Mouse (Mus musculus) liver, embryonic 14.5 days (tissue): Measurements from ENCODE around the gene Xylb. TPM values are rescaled to one million over a fixed set of nuclear protein-coding genes. Genes with fewer than 3 reads are reported as not detected.
A peak's percentile ranks its signal among the peaks of the same experiment; 100 is the strongest.

ENCODE experiments used
- ATAC-seq: fragments of 200-750 bp; cut with Nextera tagmentation; 2 replicates; pipeline ENCODE4 v1.8.0; 2017; ENCODE audit warnings: moderate number of reproducible peaks, mild to moderate bottlenecking, moderate library complexity; ENCODE audit not compliant: insufficient read depth
- DNase-seq, 3 experiments: peaks; one replicate each; pipeline ENCODE4 v3.0.0-alpha.2; 2012 to 2013; ENCODE audit warnings: low read depth in 3 of 3, low spot score in 3 of 3
- H3K27ac ChIP-seq: fragments of 300-500 bp; sonication (generic); 2 replicates; pipeline ENCODE4 v1.5.1; 2014; ENCODE audit warnings: moderate library complexity, mild to moderate bottlenecking, control low read depth, inconsistent platforms
- H3K27me3 ChIP-seq: fragments of 300-500 bp; sonication (generic); 2 replicates; pipeline ENCODE4 v1.6.1; 2014; ENCODE audit warnings: mild to moderate bottlenecking, low read length, moderate library complexity; ENCODE audit not compliant: control insufficient read depth, insufficient read depth
- H3K36me3 ChIP-seq: fragments of 300-500 bp; sonication (generic); replicated peaks from 2 replicates; pipeline ENCODE4 v1.6.1; 2014; ENCODE audit warnings: low read depth; ENCODE audit not compliant: control insufficient read depth, insufficient read depth
- H3K4me1 ChIP-seq, 2 experiments: fragments of 200-500 bp in 1 of 2; fragments of 300-500 bp in 1 of 2; sonication (generic) in 1 of 2; replicated peaks; 2 replicates each; pipeline ENCODE4 v1.6.1; 2012 to 2014; ENCODE audit warnings: antibody characterized with exemption in 1 of 2, inconsistent platforms in 1 of 2, low read length in 1 of 2; ENCODE audit not compliant: control insufficient read depth in 2 of 2, insufficient read depth in 2 of 2
- H3K4me2 ChIP-seq: fragments of 300-500 bp; sonication (generic); 2 replicates; pipeline ENCODE4 v1.6.1; 2014; ENCODE audit warnings: low read depth, mild to moderate bottlenecking, control low read depth, moderate library complexity
- H3K4me3 ChIP-seq, 2 experiments: fragments of 200-500 bp in 1 of 2; fragments of 300-500 bp in 1 of 2; sonication (generic) in 1 of 2; 2 replicates each; pipeline ENCODE4 v1.5.1; 2012 to 2014; ENCODE audit warnings: low read depth in 2 of 2, low read length in 2 of 2, mild to moderate bottlenecking in 2 of 2, control low read depth in 1 of 2, inconsistent platforms in 1 of 2, moderate library complexity in 1 of 2; ENCODE audit not compliant: insufficient read depth in 1 of 2
- H3K9ac ChIP-seq: fragments of 300-500 bp; sonication (generic); replicated peaks from 2 replicates; pipeline ENCODE4 v1.6.1; 2014; ENCODE audit warnings: mild to moderate bottlenecking, control low read depth, moderate library complexity
- H3K9me3 ChIP-seq: fragments of 300-500 bp; sonication (generic); 2 replicates; pipeline ENCODE4 v1.6.1; 2016; ENCODE audit warnings: low read length, mixed read lengths; ENCODE audit not compliant: control insufficient read depth
- CTCF ChIP-seq: IDR thresholded peaks from 2 replicates; pipeline ENCODE4 v1.5.1; 2016; ENCODE audit warnings: antibody characterized with exemption, low read depth, control low read depth
- EP300 ChIP-seq: IDR thresholded peaks from 2 replicates; pipeline ENCODE4 v1.6.1; 2016; ENCODE audit warnings: antibody characterized with exemption, low read depth
- WGBS: fragments of 180-500 bp; shearing (Covaris S2); extraction: QIAGEN DNeasy Blood & Tissue Kit; methylation state at CpG from one replicate; pipeline ENCODE4 v1.1.7; 2014; ENCODE audit not compliant: insufficient replicate concordance; 5-methylcytosine and 5-hydroxymethylcytosine counted together
- polyA plus RNA-seq, 2 experiments: library from polyadenylated mRNA; depleted of rRNA in 1 of 2; stranded (reverse) in 1 of 2; unstranded in 1 of 2; fragments of >200 nt; fragmentation: Nextera tagmentation in 1 of 2; extraction: Ambion mirVana in 1 of 2; gene quantifications; 2 replicates each; pipeline versions ENCODE4 v1.2.1 to v1.2.3; 2012 to 2014

Gene Xylb
- polyA plus RNA-seq, 2 experiments: 2.4 to 4.8 TPM

- ATAC-seq: no peak
- Histone ChIP-seq H3K4me2 (no peak overlapping the region), H3K9ac (no peak overlapping the region), H3K27ac (no peak overlapping the region), H3K4me1 (no peaks in the 10 kb centered on the region), H3K36me3 (no peaks in the 10 kb centered on the region), H3K4me3 (no peak overlapping the region), H3K9me3 (no peaks in the 10 kb centered on the region), H3K27me3 (no peaks in the 10 kb centered on the region)
- 78% methylated on average over 10 of the region's 10 CpGs for WGBS
- no peak for TF ChIP-seq CTCF
- TF ChIP-seq EP300: no peak
- DNase-seq: no peak
These were observed 6.1 kb upstream of the Xylb start for GRCm38 (mm10) chr9:119350947-119351705.

- peak; percentile 40 to 50 (median 45) for DNase-seq
- WGBS: 13% methylated on average over 4 of the region's 4 CpGs
These were observed 5.1 kb upstream of the Xylb start for GRCm38 (mm10) chr9:119352060-119352459.

GRCm38 (mm10) chr9:119353926-119354325 is 3.3 kb upstream of the Xylb start:
- DNase-seq (no peak), ATAC-seq (no peak)
- H3K27me3 ChIP-seq: no peaks in the 10 kb centered on the region
- H3K4me1 ChIP-seq: 0 out of 4 replicates have a peak, but pooled peaks cover 0 to 6% of the 10 kb centered on the region in 2 experiments
- no peak for TF ChIP-seq CTCF
- no peak for TF ChIP-seq EP300
- no peak overlapping the region for H3K4me3 ChIP-seq
- no peaks in the 10 kb centered on the region for H3K36me3 ChIP-seq
- H3K9ac ChIP-seq: no peak overlapping the region
- no peak overlapping the region for H3K4me2 ChIP-seq
- WGBS: 59% methylated on average over 6 of the region's 6 CpGs
- H3K27ac ChIP-seq: no peak overlapping the region
- H3K9me3 ChIP-seq: no peaks in the 10 kb centered on the region

More at GRCm38 (mm10) chr9:119352060-119352459, 5.1 kb upstream of the Xylb start:
- H3K4me1 ChIP-seq: no peaks in the 10 kb centered on the region
- no peak overlapping the region for H3K27ac ChIP-seq
- H3K27me3 ChIP-seq: no peaks in the 10 kb centered on the region
- H3K9me3 ChIP-seq: no peaks in the 10 kb centered on the region
- no peaks in the 10 kb centered on the region for H3K36me3 ChIP-seq
- H3K4me2 ChIP-seq: no peak overlapping the region
- no peak overlapping the region for H3K4me3 ChIP-seq
- peak; percentile 75 for ATAC-seq
- H3K9ac ChIP-seq: no peak overlapping the region
- TF ChIP-seq CTCF (peak; percentile 96), EP300 (no peak)

GRCm38 (mm10) chr9:119355943-119356342 is 1.2 kb upstream of the Xylb start:
- H3K36me3 ChIP-seq: no peaks in the 10 kb centered on the region
- ATAC-seq: no peak

GRCm38 (mm10) chr9:119358058-119358429 is 863 bp downstream of the Xylb start:
- H3K4me2 ChIP-seq: peak overlapping the region; percentile 84
- peak overlapping the region; percentile 37 for H3K9ac ChIP-seq
- TF ChIP-seq CTCF: no peak
- no peak for TF ChIP-seq EP300
- 0 out of 4 replicates have a peak, but pooled peaks cover 0 to 6% of the 10 kb centered on the region in 2 experiments for H3K4me1 ChIP-seq
- H3K4me3 ChIP-seq: peak overlapping the region; percentile 65 to 67
- H3K36me3 ChIP-seq: no peaks in the 10 kb centered on the region
- DNase-seq (no peak), ATAC-seq (no peak)
- WGBS: 41% methylated on average over 9 of the region's 9 CpGs
- H3K9me3 ChIP-seq: no peaks in the 10 kb centered on the region
- no peaks in the 10 kb centered on the region for H3K27me3 ChIP-seq
- no peak overlapping the region for H3K27ac ChIP-seq

More at GRCm38 (mm10) chr9:119355943-119356342, 1.2 kb upstream of the Xylb start:
- Histone ChIP-seq H3K4me1 (0 out of 4 replicates have a peak, but pooled peaks cover 0 to 6% of the 10 kb centered on the region in 2 experiments), H3K27me3 (no peaks in the 10 kb centered on the region), H3K9me3 (no peaks in the 10 kb centered on the region), H3K27ac (no peak overlapping the region), H3K4me3 (no peak overlapping the region), H3K4me2 (no peak overlapping the region), H3K9ac (no peak overlapping the region)
- DNase-seq: no peak
- WGBS: 73% methylated on average over 6 of the region's 6 CpGs
- TF ChIP-seq CTCF (no peak), EP300 (no peak)
